Mouse (Mus musculus) subcutaneous adipose tissue, adult 2 months (tissue): ENCODE results near the gene Sept8. TPM values are rescaled to one million over a fixed set of nuclear protein-coding genes. Genes with fewer than 3 reads are reported as not detected.

Experiments
- polyA plus RNA-seq: library from polyadenylated mRNA; depleted of rRNA; stranded (reverse); fragments of >200 nt; gene quantifications from 2 replicates; pipeline ENCODE4 v1.2.3, GENCODE M21; 2012; ENCODE audit warnings: low replicate concordance; rRNA removed

The Sept8 gene
- 43.8 and 66.7 TPM in 2 replicates for polyA plus RNA-seq

GRCm38 (mm10) chr11:53519207-53520121 lies at the start of gene Sept8:
Sept8 (plus strand) TSS chr11:53519257.

DNA sequence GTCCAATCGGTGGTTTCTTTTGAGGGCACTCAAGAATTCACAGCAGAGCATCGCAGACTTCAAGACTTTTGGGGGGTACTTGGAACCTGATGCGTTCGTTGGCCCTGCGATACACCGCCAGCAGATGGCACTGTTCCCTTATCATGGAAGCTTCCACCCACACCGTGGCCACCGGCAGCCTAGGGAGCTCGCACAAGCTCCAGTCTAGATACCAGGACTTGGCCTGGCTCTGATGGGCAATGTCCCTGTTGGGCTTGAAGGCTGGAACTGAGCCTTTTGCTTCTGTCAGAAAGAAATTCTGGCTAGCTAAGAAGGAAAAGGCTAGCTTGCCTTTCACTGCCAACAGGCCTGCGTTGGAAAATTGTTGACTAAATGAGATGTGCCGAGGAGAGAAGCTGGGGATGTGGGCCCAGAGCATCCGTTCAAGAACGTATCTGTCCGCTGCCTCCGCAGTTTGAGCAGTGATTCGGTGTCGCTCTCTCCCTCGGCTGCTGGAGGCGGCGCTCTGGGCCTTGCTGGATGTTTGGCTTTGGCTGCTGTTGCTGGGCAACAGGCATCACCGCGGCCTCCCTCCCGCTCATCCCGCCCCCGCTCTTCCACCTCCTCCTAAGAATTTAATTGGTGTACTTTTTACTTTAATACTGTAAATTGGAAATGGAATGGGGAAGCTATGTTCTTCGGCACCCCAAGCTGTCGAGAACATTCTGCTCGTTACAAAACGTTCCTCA lies 48.9 kb upstream of the Sept8 start, which contains the start of gene Gm9837:
Gene Gm9837, minus strand, starts transcription at position 512 of the 728 bp plus-strand sequence.

GRCm38 (mm10) chr11:53479783-53480301 lies 39.2 kb upstream of the Sept8 start, which contains the start of the genes Gm9945 and Sowaha:
Gm9945 (plus strand) TSS chr11:53480166.
Sowaha (minus strand) TSS chr11:53480274.

GRCm38 (mm10) chr11:53567224-53568014 lies 48.4 kb downstream of the Sept8 start, which contains the start of gene Kif3a:
Kif3a (plus strand) TSS chr11:53567379.

Other genes with a start within 250 kb of the Sept8 start
- 19.4 and 38.8 TPM in 2 replicates for gene Hspa4, start 218.8 kb upstream of the Sept8 start, polyA plus RNA-seq
- 5.2 and 7.5 TPM in 2 replicates for gene Zcchc10, start 194.6 kb upstream of the Sept8 start, polyA plus RNA-seq
- 21.2 and 31.1 TPM in 2 replicates for gene Aff4, start 168.4 kb upstream of the Sept8 start, polyA plus RNA-seq
- not detected in 2 replicates for gene Leap2, start 96.1 kb upstream of the Sept8 start, polyA plus RNA-seq
- 509 and 856 TPM in 2 replicates for gene Uqcrq, start 88.4 kb upstream of the Sept8 start, polyA plus RNA-seq
- 1.6 and 2.8 TPM in 2 replicates for gene Gdf9, start 88.2 kb upstream of the Sept8 start, polyA plus RNA-seq
- gene Gm10447, start 62.1 kb upstream of the Sept8 start, polyA plus RNA-seq = 0.24 and 0.32 TPM in 2 replicates
- gene Shroom1, start 62.1 kb upstream of the Sept8 start, polyA plus RNA-seq = 1.9 and 4.1 TPM in 2 replicates
- not detected in 2 replicates for gene Gm9837, start 48.8 kb upstream of the Sept8 start, polyA plus RNA-seq
- gene Gm9945, start 39.1 kb upstream of the Sept8 start, polyA plus RNA-seq = not detected in 2 replicates
- 0.03 and 0.07 TPM in 2 replicates for gene Sowaha, start 39.0 kb upstream of the Sept8 start, polyA plus RNA-seq
- 7.4 and 13.9 TPM in 2 replicates for gene Kif3a, start 48.1 kb downstream of the Sept8 start, polyA plus RNA-seq
- gene Il4, start 99.4 kb downstream of the Sept8 start, polyA plus RNA-seq = 0.33 and 0.75 TPM in 2 replicates
- gene Il13, start 115.4 kb downstream of the Sept8 start, polyA plus RNA-seq = 0.69 TPM in 1 of 2 replicates, not detected in the other
- 8.4 and 11.4 TPM in 2 replicates for gene Rad50, start 188.1 kb downstream of the Sept8 start, polyA plus RNA-seq
- gene Il5, start 201.5 kb downstream of the Sept8 start, polyA plus RNA-seq = 0.11 TPM in 1 of 2 replicates, not detected in the other